Mouse (Mus musculus) gastrocnemius, postnatal 14 days (tissue): Measurements from ENCODE around the gene Katnal1. TPM values are rescaled to one million over a fixed set of nuclear protein-coding genes. Genes with fewer than 3 reads are reported as not detected.

Experiments used
- DNase-seq: peaks from one replicate; pipeline ENCODE4 v3.0.0; 2021; ENCODE audit warnings: mixed read lengths
- intact Hi-C: fragments of 180-260 bp; cut with DNase I; formaldehyde crosslinking; loops from one replicate; pipeline ENCODE4 v1.15.1; 2025; ENCODE audit warnings: low total_unique reads
- total RNA-seq, 2 experiments: library from RNA; stranded (reverse); gene quantifications; 2 replicates each; pipeline ENCODE4 v1.2.3; 2021

Katnal1 gene
- total RNA-seq, 2 experiments from 2014 or later = 3.7 to 3.9 TPM

DNA sequence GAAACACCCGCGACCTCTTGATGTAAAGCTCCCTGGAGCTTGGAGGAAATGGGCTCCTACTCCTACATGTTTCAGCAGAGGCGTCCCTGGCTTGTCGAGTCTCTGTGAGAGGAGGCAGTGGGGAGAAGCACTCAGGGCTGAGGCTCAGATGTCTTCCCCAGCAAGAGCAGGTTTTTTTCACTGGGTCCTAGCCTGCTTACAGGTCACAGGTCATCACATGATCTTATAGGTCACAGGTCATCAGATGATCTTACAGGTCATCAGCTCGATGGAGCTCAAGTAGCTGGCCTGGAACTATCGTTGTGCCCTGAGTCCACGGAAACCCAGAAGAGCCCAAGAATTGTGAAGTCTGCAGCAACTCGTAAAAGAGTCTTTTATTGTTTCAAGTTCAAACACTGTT, 4.6 kb upstream of the Katnal1 start:
- DNase-seq = no peak
- intact Hi-C loops = no loop called here

DNA sequence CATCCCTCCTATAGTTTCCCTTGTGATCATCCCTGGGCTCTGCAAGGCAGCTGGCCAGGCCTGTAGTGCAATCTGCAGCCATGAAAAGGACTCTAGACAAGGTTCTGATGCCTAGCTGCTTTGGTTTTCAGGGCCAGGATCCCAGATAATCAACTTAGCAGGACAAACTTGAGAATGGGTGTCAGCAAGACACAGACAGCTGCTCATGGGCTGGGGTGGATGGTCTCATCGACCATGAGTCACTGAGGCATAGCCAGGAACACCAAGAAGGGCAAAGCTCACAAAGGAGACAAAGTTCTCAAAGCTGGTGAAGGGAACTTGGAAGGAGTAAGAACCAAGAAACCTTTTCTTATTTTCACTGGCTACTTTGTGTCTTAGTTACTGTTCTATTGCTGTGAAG, 2.2 kb upstream of the Katnal1 start:
- intact Hi-C loops = no loop called here
- DNase-seq = no peak

DNA sequence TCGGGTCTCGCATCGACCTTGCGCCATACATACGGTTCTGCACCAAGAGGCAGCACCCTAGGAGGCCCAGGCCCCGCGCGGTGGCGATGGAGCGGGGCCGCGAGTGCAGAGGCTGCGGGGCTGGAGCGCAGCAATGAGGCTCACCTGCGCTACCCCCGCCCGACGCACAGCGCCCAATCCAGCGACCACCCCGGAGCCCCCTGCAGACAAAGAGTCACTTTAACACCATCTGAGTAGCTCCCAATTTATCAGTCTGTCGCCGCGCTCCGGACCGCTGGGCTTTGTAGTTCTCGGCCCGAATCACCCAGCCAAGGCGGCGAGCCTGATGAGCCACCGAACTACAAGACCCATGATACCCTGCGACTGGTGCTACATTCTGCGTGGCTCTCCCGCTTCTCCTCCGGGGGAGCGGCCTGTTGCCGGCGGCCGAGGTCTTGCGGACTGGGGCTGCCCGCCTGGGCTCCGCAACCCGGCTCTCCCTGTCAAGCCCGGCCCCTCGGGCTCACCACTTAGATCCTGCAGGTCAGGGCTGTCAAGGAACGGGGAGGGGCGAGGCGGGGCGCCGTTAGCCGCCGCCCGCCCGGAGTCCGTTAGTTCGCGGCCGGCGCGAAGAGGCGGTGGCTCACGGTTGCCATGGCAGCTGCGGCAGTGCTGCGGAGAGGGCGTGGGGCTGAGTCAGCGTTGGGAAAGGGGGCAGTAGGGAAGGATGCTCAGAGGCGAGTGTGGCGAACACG, 571 bp downstream of the Katnal1 start:
- intact Hi-C loops = no loop called here

DNA sequence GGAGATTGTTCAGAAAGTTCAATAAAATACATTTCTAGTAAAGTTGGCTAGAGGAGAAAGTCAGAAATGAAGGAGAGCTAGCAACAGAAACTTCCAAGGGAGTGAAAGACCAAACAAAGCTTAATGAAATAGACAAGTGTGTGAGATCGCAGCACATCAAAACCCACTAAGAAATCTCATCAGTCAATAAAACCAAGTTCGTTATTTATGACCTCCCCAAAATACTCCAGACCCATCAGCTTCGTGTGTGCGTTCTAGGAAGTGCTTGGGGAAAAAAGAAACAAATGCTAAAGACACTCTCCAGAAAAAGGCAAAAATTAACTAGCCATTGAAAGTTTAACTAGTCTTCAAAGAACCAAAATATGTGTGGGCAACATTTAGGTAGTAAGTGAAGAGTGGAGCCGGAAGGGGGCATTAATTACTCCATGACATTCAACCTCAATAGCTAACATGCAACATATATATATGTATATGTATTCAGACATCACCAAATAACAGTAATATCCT, 1.4 kb downstream of the Katnal1 start:
- DNase-seq = no peak
- intact Hi-C loops = no loop called here

More for the DNA sequence above, 571 bp downstream of the Katnal1 start:
- peak; percentile 92 for DNase-seq

DNA sequence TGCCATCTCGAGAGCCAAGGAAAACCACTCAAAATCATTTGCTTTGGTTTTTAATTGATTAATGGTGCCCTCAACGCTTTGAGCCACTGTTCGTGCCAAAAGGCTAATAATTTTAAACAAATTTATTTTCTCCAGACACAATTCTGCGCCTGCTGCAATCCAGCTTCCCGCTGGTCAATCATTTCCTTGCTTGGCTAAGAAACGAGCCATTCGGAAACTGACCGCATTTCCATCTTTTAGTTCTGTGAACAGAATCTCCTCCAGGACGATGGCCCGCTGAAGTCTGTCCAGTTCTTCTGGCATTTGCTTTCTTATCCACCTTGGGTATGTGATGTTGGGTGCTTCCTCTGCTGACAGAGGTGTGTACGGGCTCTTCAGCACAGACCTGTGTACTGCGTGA, 4.5 kb downstream of the Katnal1 start:
- intact Hi-C loops = no loop called here
- no peak for DNase-seq

DNA sequence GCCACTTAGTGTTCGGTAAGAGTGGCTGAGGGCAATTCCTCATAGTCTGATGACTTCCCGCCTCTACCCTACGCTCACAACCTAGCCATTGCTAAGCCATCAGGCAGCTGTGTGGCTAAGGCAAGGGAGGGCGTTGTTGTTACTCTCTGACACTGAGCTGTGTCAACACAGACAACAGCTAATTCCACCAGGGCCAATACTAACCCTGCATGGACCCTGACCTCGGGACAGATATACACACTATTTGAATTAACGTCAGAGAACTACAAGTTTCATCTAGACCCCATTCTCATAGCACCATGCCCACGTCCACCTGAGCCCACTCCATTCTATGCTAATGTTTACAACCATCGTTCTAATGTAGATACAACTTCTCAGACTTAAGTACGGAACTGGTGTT, 5.1 kb downstream of the Katnal1 start:
- DNase-seq = no peak
- intact Hi-C loops = no loop called here

DNA sequence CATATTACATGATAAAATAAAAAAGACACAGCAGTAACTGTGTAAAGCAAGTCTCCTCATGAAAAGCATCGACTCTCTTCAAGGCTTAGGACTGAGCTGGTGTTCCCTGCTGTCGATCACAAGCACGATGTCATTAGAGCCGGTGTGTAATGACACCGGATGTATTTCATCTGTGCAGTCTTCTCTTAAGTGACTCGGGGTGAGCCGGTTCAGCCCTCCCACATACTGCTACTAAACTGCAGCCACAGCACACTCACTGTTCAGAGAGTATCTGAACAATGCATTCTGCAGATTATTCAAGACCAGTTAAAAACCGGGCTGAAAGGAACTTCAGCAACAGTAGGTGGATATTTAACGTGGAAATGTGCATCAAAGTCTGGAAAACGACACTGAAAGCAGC, 5.7 kb downstream of the Katnal1 start:
- intact Hi-C loops = no loop called here
- DNase-seq = no peak

DNA sequence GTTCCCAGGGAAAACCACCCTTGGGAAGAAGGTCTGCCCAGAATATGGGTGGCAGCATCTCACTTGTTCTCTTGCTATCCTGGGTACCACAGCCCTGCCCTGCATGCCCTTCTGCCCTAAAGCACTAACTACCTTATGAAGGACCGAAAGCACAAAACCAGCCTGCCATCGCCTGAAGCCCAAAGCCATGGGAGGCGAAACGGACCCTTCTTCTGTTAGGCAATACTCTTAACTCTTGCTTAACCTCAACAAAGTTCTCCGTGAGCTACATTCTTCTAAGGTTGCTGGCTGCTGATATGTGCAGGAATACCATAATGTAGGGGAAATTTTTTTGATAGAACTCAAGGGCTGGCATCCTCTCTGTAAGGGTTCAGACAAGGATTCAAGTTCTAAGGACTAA, 6.3 kb downstream of the Katnal1 start:
- intact Hi-C loops = no loop called here
- DNase-seq = no peak

DNA sequence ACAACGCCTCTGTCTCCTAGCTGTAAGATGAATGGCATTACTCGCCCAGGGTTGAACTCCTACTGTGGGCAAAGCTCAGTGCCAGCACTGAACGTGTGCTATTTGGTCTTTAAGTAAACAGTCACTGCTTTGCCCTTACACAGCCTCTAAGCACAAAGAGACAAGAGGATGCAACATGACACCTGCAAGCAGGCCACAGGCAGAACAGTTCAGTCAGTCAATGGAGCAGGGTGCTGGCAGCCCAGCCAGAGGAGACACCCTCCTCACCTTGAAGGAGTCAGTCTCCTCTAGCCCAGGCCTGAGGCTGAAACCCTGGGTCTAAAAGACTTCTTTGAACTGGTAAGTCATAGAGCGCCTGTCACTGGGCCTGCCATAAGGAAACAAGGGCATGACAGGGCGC, 11.1 kb downstream of the Katnal1 start:
- no peak for DNase-seq
- intact Hi-C loops = loop anchor here (10.0 kb wide), 1 partner anchor 127 kb away; no protein-coding TSS in a partner anchor

DNA sequence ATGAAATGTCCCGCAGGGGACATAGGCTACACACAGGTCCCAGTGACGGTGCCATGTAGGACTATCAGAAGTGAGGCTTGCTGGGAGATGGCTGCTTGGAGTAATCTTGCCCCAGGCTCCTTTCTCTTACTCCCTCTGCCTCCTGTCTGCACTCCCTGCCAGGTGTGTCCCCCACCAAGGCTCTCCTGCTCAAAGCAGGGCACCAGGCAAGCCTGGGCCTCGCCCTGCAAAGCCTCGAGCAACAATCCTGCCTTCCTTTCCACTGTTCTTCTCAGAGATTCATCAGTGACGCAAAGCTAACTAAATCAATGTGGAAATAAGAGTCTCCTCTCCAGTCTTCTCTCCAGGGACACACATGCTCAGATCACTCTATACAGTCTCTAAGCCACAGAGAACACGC, 12.3 kb downstream of the Katnal1 start:
- intact Hi-C loops = loop anchor here (10.0 kb wide), 1 partner anchor 128 kb away; no protein-coding TSS in a partner anchor

DNA sequence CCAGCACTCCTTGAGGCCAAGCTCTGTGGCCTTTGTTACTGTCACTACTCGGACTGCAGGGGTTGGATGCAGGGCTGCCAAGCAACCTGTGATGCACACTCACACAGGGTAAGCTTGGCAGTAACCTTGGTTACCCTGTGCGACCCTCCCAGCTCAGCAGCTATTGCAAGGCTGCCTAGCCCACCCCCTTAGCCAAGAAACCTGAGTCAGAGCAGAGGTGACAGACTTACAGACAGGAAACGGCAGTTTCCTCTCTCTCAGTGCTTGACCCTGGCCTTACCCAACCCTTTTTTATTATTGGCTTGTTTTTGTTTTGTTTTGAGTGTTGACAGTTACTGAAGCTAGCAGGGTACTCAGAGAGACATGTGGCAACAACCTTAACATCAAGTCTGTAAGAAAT, 16.9 kb downstream of the Katnal1 start:
- intact Hi-C loops = loop anchor here (10.0 kb wide), 1 partner anchor 133 kb away; no protein-coding TSS in a partner anchor
- DNase-seq = no peak

More for the DNA sequence above, 12.3 kb downstream of the Katnal1 start:
- no peak for DNase-seq

DNA sequence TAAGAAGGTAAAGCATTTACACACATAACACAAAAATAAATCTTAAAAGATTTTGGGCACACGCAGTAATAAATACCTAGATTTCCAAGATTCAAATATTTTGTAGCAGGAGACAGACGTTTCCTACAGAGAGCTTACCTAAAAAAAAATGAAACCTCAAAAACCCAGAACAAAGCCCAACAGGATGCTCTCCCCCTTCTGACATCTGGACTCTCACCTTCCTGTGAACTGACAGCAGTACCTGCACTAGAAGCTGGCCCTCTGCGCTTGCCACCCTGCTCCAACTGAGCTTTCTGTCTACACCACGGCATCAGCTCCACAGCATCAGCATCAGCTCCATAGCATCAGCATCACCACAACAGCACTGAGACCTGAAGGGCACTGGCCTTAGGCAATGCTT, 19.1 kb downstream of the Katnal1 start:
- intact Hi-C loops = loop anchor here (10.0 kb wide), 1 partner anchor 135 kb away; no protein-coding TSS in a partner anchor
- DNase-seq = no peak

DNA sequence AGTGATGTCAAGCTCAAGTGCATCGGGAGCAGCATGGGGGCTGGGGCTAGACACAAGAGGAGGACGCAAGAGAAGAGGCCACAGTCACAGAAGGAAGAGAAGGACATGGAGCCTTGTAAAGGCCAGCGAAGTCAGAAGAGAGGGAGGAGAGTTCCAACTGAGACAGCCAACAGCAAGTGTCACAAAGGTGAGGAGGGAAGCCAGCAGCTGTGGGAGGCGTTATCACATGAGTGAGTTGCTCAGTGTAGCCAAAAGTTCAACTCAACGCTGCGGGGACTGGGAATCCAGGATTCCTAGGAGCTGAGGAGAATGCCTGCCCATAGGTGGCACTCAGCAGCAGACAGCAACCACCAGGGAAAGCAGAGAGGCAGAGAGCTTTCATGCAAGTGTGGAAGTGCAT, 19.7 kb downstream of the Katnal1 start:
- DNase-seq = no peak
- intact Hi-C loops = no loop called here

DNA sequence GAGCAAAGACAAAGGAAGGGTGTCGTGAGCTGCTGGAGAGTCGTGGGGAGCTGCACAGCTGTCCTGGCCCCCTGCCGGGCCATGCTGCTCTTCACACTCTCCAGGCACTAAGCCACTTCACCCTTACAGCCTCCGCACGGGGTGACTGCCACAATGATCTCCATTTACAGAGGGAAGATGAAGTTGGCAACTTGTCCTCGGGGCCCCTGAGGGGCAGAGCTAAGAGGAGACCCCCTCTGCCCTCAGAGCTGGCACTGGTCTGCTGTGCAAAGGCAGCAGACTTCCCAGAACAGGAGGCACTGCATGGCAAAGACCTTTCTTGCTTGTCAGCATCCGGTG, 20.1 kb downstream of the Katnal1 start:
- DNase-seq = peak; percentile 57
- intact Hi-C loops = no loop called here

DNA sequence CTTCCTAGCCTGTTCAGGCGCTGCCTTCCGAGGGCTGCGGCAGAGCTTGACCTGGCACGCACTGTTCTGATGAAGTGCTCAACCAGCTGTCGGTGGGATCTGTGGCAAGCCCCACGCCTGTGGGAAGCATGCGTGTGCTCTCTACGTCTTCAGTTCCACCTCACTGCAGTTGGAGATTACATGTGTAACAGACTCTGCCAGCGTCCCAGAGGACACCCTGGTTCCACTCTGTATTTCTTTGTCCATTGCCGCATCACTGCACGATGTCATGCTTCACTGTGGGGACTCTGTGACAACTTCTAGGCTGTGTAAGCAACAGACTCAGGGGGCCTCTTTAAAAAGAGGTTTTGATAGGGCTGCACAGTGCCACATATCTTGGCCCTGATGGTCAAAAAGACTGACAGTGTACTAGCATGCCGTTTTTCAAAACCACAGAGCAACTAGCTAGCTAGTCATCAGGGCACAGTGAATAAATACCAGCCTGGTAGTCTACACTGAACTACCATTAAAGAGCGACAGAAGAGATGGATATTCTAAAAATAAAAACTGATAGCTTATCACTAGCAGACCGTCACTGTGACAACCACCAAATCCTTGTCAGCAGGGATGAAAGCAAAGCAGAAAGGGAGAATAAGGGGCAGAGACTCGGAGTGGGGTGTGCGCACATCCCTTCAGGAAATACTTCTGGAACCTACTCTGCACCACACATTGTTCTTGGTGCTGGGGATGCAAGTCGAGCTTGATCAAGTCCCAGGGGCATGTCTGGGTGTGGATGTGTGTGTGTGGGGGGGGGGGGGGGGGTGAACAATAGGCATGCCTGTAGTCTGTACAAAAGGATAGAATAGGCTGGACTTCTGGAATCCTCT, 20.7 kb downstream of the Katnal1 start:
- intact Hi-C loops = no loop called here

DNA sequence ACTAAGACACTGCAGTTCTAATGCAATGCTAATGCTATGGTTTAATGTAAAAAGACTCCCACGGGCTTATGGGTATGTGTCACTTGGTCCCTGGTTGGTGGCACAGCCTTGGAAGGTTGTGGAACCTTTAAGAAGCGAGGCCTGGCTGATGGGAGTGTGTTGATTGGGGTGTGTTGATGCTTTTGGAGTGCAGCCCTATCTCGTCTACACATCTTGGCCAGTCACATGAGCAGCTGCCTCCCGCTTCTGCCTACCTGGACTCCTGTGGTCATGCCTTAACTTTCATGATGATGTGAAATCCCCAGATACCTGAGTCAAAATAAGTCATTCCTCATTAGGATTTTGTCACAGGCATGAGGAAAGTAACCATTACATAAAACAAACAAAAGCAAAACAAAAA, 22.8 kb downstream of the Katnal1 start:
- DNase-seq = no peak
- intact Hi-C loops = no loop called here

More for the DNA sequence above, 20.7 kb downstream of the Katnal1 start:
- DNase-seq = no peak

DNA sequence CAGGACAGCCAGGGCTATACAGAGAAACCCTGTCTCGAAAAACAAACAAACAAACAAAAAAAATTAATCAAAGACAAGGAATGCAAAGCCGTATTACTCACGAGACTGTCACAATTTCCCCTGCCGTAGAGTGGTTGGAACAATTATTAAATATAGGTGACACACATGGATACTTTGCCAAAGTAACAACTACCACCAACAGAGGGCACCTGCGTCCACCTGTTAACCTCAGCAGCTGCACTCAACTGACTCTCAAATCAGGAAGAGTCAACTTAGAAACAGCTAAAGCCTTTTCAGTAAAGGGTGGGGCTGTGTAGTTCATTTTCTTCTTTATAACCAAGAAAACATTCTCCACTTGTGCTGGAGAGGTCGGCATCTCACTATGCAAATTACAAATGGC, 24.3 kb downstream of the Katnal1 start:
- intact Hi-C loops = no loop called here
- DNase-seq = no peak

DNA sequence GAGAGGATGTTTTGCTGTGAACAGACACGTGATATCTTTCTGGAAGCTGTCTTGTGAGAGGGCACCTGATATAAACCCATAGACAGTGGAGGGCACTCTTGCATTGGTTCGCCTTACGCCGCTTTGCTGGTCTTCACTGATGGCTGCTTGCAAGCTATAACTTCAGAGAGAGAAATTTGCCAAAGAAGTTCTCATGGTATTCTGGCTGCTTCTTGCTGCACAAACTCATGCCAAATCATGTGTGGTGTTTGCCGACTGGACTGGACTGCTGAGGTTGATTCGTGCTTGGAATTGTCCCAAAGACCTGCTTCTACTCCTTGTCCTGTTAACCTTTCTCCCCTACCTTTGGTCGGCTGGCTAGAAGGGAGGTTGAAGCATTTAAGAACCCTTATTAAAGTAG, 29.8 kb downstream of the Katnal1 start:
- intact Hi-C loops = no loop called here
- DNase-seq = no peak

DNA sequence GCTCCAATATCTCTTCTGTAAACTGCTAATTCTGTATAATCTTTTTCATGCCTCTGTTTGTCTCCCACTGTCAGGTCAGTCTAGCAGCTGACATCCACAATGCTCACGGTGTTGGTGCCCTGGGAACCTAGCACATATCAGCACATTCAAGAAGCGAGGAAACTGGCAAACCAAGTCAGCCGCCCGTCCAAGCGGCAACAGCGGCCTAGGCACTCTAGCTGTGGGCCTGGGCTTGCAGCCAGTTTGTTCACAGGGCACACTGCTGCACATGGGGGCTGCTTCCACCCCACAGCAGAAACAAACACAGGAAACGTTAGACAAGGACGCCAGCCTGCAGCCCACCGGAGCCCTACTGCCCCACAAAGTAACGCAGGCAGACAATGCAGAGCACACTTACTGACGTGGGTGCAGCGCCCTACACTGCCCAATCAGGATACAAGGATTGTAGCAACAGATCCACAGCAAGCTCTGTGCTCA, 31.1 kb downstream of the Katnal1 start:
- no peak for DNase-seq
- intact Hi-C loops = no loop called here

DNA sequence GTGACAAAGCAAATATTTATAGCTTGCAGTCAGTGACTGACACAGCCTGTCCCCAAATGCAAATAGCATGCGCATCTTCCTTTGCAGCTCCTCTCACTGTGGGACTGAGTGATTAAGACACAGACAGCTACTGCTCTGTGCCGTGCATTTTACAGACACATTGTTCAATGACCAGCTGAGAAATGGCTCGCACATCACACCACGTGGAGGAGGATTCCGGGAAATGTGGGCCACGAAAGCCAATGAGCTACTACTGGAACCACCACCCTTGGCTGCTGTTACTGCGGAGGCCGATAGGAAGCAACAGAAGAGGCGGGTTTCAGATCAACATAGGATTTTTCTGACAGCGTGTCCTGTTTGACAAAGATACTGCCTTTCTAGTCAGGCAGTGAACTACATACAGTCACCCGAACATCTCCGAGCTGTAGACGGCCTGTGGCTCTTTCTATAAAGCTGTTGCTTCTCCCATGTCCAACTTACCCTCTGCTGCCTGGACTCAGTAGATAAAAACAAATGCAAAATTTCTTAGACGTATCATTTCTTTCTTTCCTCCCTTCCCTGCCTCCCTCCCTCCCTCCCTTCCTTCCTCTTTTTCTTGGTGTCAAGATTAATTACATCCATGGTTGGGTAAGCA, 31.9 kb downstream of the Katnal1 start:
- DNase-seq = no peak
- intact Hi-C loops = no loop called here
